In the genomic region with DNA sequence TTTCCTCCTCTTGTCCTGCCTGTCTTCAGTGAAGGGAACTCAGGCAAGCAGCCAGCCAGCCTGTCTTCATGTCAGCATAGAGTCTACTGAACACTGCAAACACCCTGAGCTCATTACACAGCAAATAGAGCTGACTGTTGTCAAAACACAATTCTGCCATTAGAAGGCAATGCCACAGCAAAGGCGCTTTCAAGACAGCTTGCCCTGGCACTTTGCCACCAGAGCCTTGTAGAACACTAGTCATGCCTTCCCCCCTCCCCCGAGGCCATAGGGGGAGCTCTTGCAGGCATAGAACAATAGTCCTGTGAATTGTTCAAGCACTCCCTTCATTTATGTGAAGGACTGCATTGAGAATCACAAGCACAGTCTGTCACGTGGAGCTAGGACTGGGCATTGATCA, we compare ENCODE assay signal across 10 mouse cellular contexts.
A peak's percentile ranks its signal among the peaks of the same experiment; 100 is the strongest.
DNase-seq lines count a peak whose midpoint lies in the region; ATAC-seq lines count a peak whose summit lies in the region.
"Had no signal": no experiment of that assay in that cellular context is flagged by ENCODE, and none has a peak within 500 bp of the region (broad histone marks: within the 10 kb centered on the region; RNA-seq: fewer than 3 reads in every experiment).

No protein-coding gene starts in this region.

- ATAC-seq in hindbrain, embryonic 13.5 days (ENCODE audit: low FRiP score): peak; percentile 81
- peak; percentile 87 for ATAC-seq in forebrain, embryonic 15.5 days (replicated peaks)
- ATAC-seq in erythroid progenitor cell, adult 5-6 weeks (replicated peaks; ENCODE audit: low FRiP score, poor library complexity, severe bottlenecking): no peak
- ATAC-seq in heart, embryonic 12.5 days (ENCODE audit: insufficient number of reproducible peaks, low FRiP score): no peak

- H3K4me3 ChIP-seq in hindbrain, embryonic 13.5 days: no peak overlapping the region
- no peak overlapping the region for H3K4me3 ChIP-seq in hindbrain, embryonic 10.5 days
- no peak overlapping the region for H3K4me3 ChIP-seq in forebrain, embryonic 15.5 days
- H3K4me3 ChIP-seq in heart, embryonic 12.5 days: no peak overlapping the region
- H3K4me3 ChIP-seq: liver, embryonic 15.5 days had no signal

- H3K27ac ChIP-seq in hindbrain, embryonic 13.5 days: no peak overlapping the region
- no peak overlapping the region for H3K27ac ChIP-seq in hindbrain, embryonic 10.5 days
- H3K27ac ChIP-seq in forebrain, embryonic 15.5 days (replicated peaks): no peak overlapping the region
- H3K27ac ChIP-seq in heart, embryonic 12.5 days (ENCODE audit: poor library complexity, severe bottlenecking): no peak overlapping the region
- H3K27ac ChIP-seq: liver, embryonic 15.5 days had no signal

- H3K27me3 ChIP-seq in hindbrain, embryonic 13.5 days: peaks cover 5% of the 10 kb centered on the region; the same call in 1 of the 2 replicates
- peaks cover 24% of the 10 kb centered on the region for H3K27me3 ChIP-seq in hindbrain, embryonic 10.5 days (ENCODE audit: insufficient read depth, poor library complexity, severe bottlenecking)
- no peaks in the 10 kb centered on the region for H3K27me3 ChIP-seq in forebrain, embryonic 15.5 days
- peaks cover 3% of the 10 kb centered on the region; the same call in 1 of the 2 replicates for H3K27me3 ChIP-seq in heart, embryonic 12.5 days (replicated peaks)
- H3K27me3 ChIP-seq: liver, embryonic 15.5 days had no signal

- H3K36me3 ChIP-seq in hindbrain, embryonic 13.5 days: no peaks in the 10 kb centered on the region
- no peaks in the 10 kb centered on the region for H3K36me3 ChIP-seq in hindbrain, embryonic 10.5 days
- no peaks in the 10 kb centered on the region for H3K36me3 ChIP-seq in forebrain, embryonic 15.5 days
- no peaks in the 10 kb centered on the region for H3K36me3 ChIP-seq in heart, embryonic 12.5 days
- H3K36me3 ChIP-seq: liver, embryonic 15.5 days had no signal

- no peak overlapping the region for H3K9ac ChIP-seq in hindbrain, embryonic 13.5 days
- no peak overlapping the region for H3K9ac ChIP-seq in forebrain, embryonic 15.5 days (replicated peaks)
- no peak overlapping the region for H3K9ac ChIP-seq in heart, embryonic 12.5 days
- H3K9ac ChIP-seq: liver, embryonic 15.5 days had no signal

- no peaks in the 10 kb centered on the region for H3K4me1 ChIP-seq in hindbrain, embryonic 13.5 days (replicated peaks)
- H3K4me1 ChIP-seq in hindbrain, embryonic 10.5 days (replicated peaks): no peaks in the 10 kb centered on the region
- no peaks in the 10 kb centered on the region for H3K4me1 ChIP-seq in forebrain, embryonic 15.5 days
- H3K4me1 ChIP-seq in heart, embryonic 12.5 days (replicated peaks): no peaks in the 10 kb centered on the region
- H3K4me1 ChIP-seq: liver, embryonic 15.5 days had no signal

- H3K9me3 ChIP-seq in hindbrain, embryonic 13.5 days: no peaks in the 10 kb centered on the region
- no peaks in the 10 kb centered on the region for H3K9me3 ChIP-seq in hindbrain, embryonic 10.5 days
- H3K9me3 ChIP-seq in forebrain, embryonic 15.5 days: no peaks in the 10 kb centered on the region
- H3K9me3 ChIP-seq in heart, embryonic 12.5 days (replicated peaks): no peaks in the 10 kb centered on the region
- H3K9me3 ChIP-seq: liver, embryonic 15.5 days had no signal

- WGBS in hindbrain, embryonic 13.5 days: 53% methylated on average over 3 of the region's 3 CpGs
- 67% methylated on average over 3 of the region's 3 CpGs for WGBS in hindbrain, embryonic 10.5 days
- WGBS in forebrain, embryonic 15.5 days: 18% methylated on average over 3 of the region's 3 CpGs
- WGBS in heart, embryonic 12.5 days: 43% methylated on average over 3 of the region's 3 CpGs

- no peak overlapping the region for H3K4me2 ChIP-seq in hindbrain, embryonic 13.5 days
- no peak overlapping the region for H3K4me2 ChIP-seq in forebrain, embryonic 15.5 days (replicated peaks)
- no peak overlapping the region for H3K4me2 ChIP-seq in heart, embryonic 12.5 days
- H3K4me2 ChIP-seq: liver, embryonic 15.5 days had no signal

- no peak for DNase-seq in hindbrain, embryonic 10.5 days (ENCODE audit: low spot score)
- DNase-seq in retina, postnatal 1 day: peak; percentile 61
- DNase-seq in retina, embryonic 14.5 days (ENCODE audit: low spot score): no peak
- peak; percentile 25 for DNase-seq in right cerebral cortex, postnatal 14 days
- DNase-seq: heart, postnatal 10 days had no signal

Comparison
In these comparisons a context has a peak if more than half of its experiments do, and no peak if none do; other contexts are left out.
1. DNase-seq: peak in retina, postnatal 1 day (single experiment) and right cerebral cortex, postnatal 14 days (single experiment); none in hindbrain, embryonic 10.5 days (single experiment) and retina, embryonic 14.5 days (single experiment).
2. ATAC-seq: peak in hindbrain, embryonic 13.5 days (single experiment) and forebrain, embryonic 15.5 days (single experiment); none in erythroid progenitor cell, adult 5-6 weeks (single experiment) and heart, embryonic 12.5 days (single experiment).